Comparison of ENCODE assay signal across 7 mouse cellular contexts in the genomic region with DNA sequence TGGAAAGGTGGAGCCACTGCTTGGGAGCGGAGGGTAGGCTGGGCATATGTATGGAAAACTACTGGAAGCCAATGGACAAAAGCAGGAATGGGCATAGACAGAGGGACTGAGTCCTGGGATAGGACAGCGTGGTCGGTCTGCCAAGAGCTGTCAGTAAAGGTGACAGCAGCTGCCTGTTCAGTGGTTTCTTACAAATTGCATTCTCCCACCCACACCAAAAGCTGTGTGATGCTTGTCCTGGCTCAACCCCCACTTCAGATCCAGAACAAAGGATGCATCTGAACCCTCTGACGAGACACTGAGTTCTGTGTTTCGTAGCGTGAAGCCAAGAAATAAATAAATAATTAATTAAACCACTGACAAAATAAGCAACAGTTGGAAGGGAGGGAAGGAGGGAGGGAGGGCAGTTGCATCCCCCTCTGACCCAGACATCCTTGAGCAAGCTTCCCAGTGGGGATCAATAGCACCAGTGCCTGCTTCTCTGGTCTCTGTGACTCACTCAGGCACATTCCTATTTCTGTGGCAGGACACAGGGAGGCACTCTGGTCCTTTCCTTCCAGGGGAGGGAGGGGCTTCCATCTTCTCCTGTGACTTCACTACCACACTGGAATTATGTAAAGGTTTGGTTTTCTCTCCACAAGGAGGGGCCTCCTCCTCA. TPM values are rescaled to one million over a fixed set of nuclear protein-coding genes. Genes with fewer than 3 reads are reported as not detected.
DNase-seq lines count a peak whose midpoint lies in the region; ATAC-seq and TF ChIP-seq lines count a peak whose summit lies in the region.

No protein-coding gene starts in this region.

- no peak overlapping the region for H3K27ac ChIP-seq in neural tube, embryonic 11.5 days (ENCODE audit: low read depth, low read length)
- 0 out of 2 replicates have a peak overlapping the region, but pooled peaks have one; percentile 4 for H3K27ac ChIP-seq in forebrain, embryonic 14.5 days (ENCODE audit: low read depth, low read length)

- no peak for TF ChIP-seq POLR2A in myocyte (IDR thresholded peaks at IDR 0.05; ENCODE audit: insufficient read length, low read depth)

- 79% methylated on average over 6 of the region's 6 CpGs for WGBS in neural tube, embryonic 11.5 days
- WGBS in forebrain, embryonic 14.5 days, result 22% methylated on average over 6 of the region's 6 CpGs

- ATAC-seq in neural tube, embryonic 11.5 days (ENCODE audit: insufficient read depth, low FRiP score, low TSS enrichment), result 0 out of 2 replicates have a peak, but pooled peaks have one; percentile 29
- ATAC-seq in forebrain, embryonic 14.5 days, result peak; percentile 83

- no peak overlapping the region for H3K4me2 ChIP-seq in neural tube, embryonic 11.5 days (ENCODE audit: low read depth)
- peak overlapping the region; percentile 4; the same call in 1 of the 2 replicates for H3K4me2 ChIP-seq in forebrain, embryonic 14.5 days (ENCODE audit: low read length)
- H3K4me2 ChIP-seq in myocyte (ENCODE audit: low read depth), result no peak overlapping the region

- no peaks in the 10 kb centered on the region for H3K4me1 ChIP-seq in neural tube, embryonic 11.5 days (ENCODE audit: control insufficient read depth, insufficient read depth, low read length)
- peaks cover 9% of the 10 kb centered on the region for H3K4me1 ChIP-seq in forebrain, embryonic 14.5 days (ENCODE audit: control insufficient read depth, insufficient read depth, low read length)

- H3K79me2 ChIP-seq in myocyte (ENCODE audit: control insufficient read depth, insufficient read depth), result no peaks in the 10 kb centered on the region

- H3ac ChIP-seq in myocyte (ENCODE audit: control insufficient read depth, insufficient read length), result no peak overlapping the region

- no peaks in the 10 kb centered on the region for H3K9me3 ChIP-seq in neural tube, embryonic 11.5 days (ENCODE audit: control insufficient read depth, low read length)
- no peaks in the 10 kb centered on the region for H3K9me3 ChIP-seq in forebrain, embryonic 14.5 days (replicated peaks; ENCODE audit: control insufficient read depth, low read length)

- DNase-seq in neural tube, embryonic 11.5 days (ENCODE audit: low spot score), result no peak
- DNase-seq in neural tube, embryonic 10.5 days (ENCODE audit: extremely low spot score, low spot score), result no peak
- DNase-seq in forebrain, embryonic 14.5 days (ENCODE audit: low spot score), result peak; percentile 66
- peak; percentile 82 for DNase-seq in layer of hippocampus, adult 9-11 months
- no peak for DNase-seq in urinary bladder, postnatal 4 days (ENCODE audit: low spot score in 2 of 2)
- DNase-seq in adrenal gland, postnatal 25 days, result no peak

- no peak overlapping the region for H3K4me3 ChIP-seq in neural tube, embryonic 11.5 days (ENCODE audit: low read depth, low read length)
- H3K4me3 ChIP-seq in forebrain, embryonic 14.5 days (ENCODE audit: low read depth, low read length), result no peak overlapping the region
- H3K4me3 ChIP-seq in myocyte, result no peak overlapping the region

- no peak overlapping the region; the same call in 1 of the 2 replicates for H3K9ac ChIP-seq in neural tube, embryonic 11.5 days (ENCODE audit: low read length)
- peak overlapping the region; percentile 41 for H3K9ac ChIP-seq in forebrain, embryonic 14.5 days (ENCODE audit: low read length)

- no peaks in the 10 kb centered on the region for H3K36me3 ChIP-seq in neural tube, embryonic 11.5 days (ENCODE audit: control insufficient read depth, insufficient read depth, low read length)
- H3K36me3 ChIP-seq in forebrain, embryonic 14.5 days (ENCODE audit: control insufficient read depth, insufficient read depth, low read length), result no peaks in the 10 kb centered on the region
- H3K36me3 ChIP-seq in myocyte (ENCODE audit: control insufficient read depth, insufficient read depth), result no peaks in the 10 kb centered on the region

- H3K27me3 ChIP-seq in neural tube, embryonic 11.5 days (ENCODE audit: control insufficient read depth, insufficient read depth, low read length), result no peaks in the 10 kb centered on the region
- no peaks in the 10 kb centered on the region for H3K27me3 ChIP-seq in forebrain, embryonic 14.5 days (replicated peaks; ENCODE audit: control insufficient read depth, insufficient read depth, low read length)
- no peaks in the 10 kb centered on the region for H3K27me3 ChIP-seq in myocyte (ENCODE audit: control insufficient read depth, insufficient read depth, insufficient read length)

TF ChIP-seq in myocyte, 11 proteins besides CTCF, POLR2A, EP300 and RAD21:
- no peak for TF ChIP-seq REST (IDR thresholded peaks at IDR 0.05; ENCODE audit: insufficient read depth, insufficient read length)
- TF ChIP-seq TCF12 (IDR thresholded peaks at IDR 0.05; ENCODE audit: insufficient read depth, poor library complexity, severe bottlenecking), result no peak
- no peak for TF ChIP-seq SRF (IDR thresholded peaks at IDR 0.05; ENCODE audit: control insufficient read depth, insufficient read length, low read depth)
- peak in 2 of 3 experiments; percentile 23 to 73 for TF ChIP-seq MYOD1 (IDR thresholded peaks at IDR 0.05; ENCODE audit: control insufficient read depth in 1 of 3, insufficient read length in 2 of 3, low read depth in 2 of 3)
- peak in 1 of 3 experiments; percentile 41 for TF ChIP-seq MYOG (IDR thresholded peaks at IDR 0.05; ENCODE audit: control insufficient read depth in 1 of 3, insufficient read depth in 1 of 3, insufficient read length in 2 of 3, low read depth in 2 of 3)
- no peak for TF ChIP-seq POLR2AphosphoS2 (IDR thresholded peaks at IDR 0.05; ENCODE audit: insufficient read length, low read depth)
- TF ChIP-seq MAX (IDR thresholded peaks at IDR 0.05; ENCODE audit: low read depth), result no peak
- no peak for TF ChIP-seq CEBPB (IDR thresholded peaks at IDR 0.05; ENCODE audit: insufficient read depth, poor library complexity, severe bottlenecking)
- no peak for TF ChIP-seq TCF3 (IDR thresholded peaks at IDR 0.05; ENCODE audit: insufficient read length, low read depth)
- no peak for TF ChIP-seq USF1 (IDR thresholded peaks at IDR 0.05; ENCODE audit: low read depth)

RNA-seq across cellular contexts. Expression of a gene that starts 39.0 kb away (rescaled TPM):
- polyA plus RNA-seq in neural tube, embryonic 11.5 days (2014; fragmentation: Nextera tagmentation; extraction: Ambion mirVana), result not detected in 2 replicates
- not detected in 2 replicates for polyA plus RNA-seq in forebrain, embryonic 14.5 days (2014; fragmentation: Nextera tagmentation; extraction: Ambion mirVana)
- polyA plus RNA-seq in myocyte (2012; fragmentation: generic; extraction: Trizol), result 18.1 TPM
- total RNA-seq in adrenal gland, postnatal 25 days (2021), result not detected in 2 replicates

Comparison
In these comparisons a context has a peak if more than half of its experiments do, and no peak if none do; other contexts are left out.
1. DNase-seq: peak in forebrain, embryonic 14.5 days (single experiment) and layer of hippocampus, adult 9-11 months (single experiment); none in neural tube, embryonic 11.5 days (single experiment), neural tube, embryonic 10.5 days (single experiment), urinary bladder, postnatal 4 days (0 of 2) and adrenal gland, postnatal 25 days (single experiment).
2. RNA of a gene that starts 39.0 kb away (polyA plus RNA-seq): 18.1 TPM in myocyte (single experiment); not detected in neural tube, embryonic 11.5 days and not detected in forebrain, embryonic 14.5 days; every median in the first group is over 10 times any median in the second.